ENCODE assay signal across 9 mouse cellular contexts in genomic region chr5:3782670-3783069, GRCm38 (mm10). TPM values are rescaled to one million over a fixed set of nuclear protein-coding genes. Genes with fewer than 3 reads are reported as not detected.
A peak's percentile ranks its signal among the peaks of the same experiment; 100 is the strongest.
DNase-seq lines count a peak whose midpoint lies in the region; ATAC-seq and TF ChIP-seq lines count a peak whose summit lies in the region.
"Had no signal": no experiment of that assay in that cellular context is flagged by ENCODE, and none has a peak within 500 bp of the region (broad histone marks: within the 10 kb centered on the region; RNA-seq: fewer than 3 reads in every experiment).

No protein-coding gene starts in this region.

- TF ChIP-seq RAD21 in MEL (IDR thresholded peaks at IDR 0.05; ENCODE audit: low read depth, low read length): no peak

- ATAC-seq in lung, postnatal 0 days: no peak
- ATAC-seq in inflammation-experienced regulatory T-cells, adult 6 months: peak; percentile 78

- peak; percentile 45 for TF ChIP-seq CTCF in lung, postnatal 0 days (IDR thresholded peaks at IDR 0.05)
- TF ChIP-seq CTCF in MEL (IDR thresholded peaks at IDR 0.05 in 2 of 3, conservative IDR thresholded peaks at IDR 0.05 in 1 of 3; ENCODE audit: control insufficient read depth in 1 of 3, insufficient read depth in 1 of 3, low read depth in 2 of 3, low read length in 3 of 3, poor library complexity in 1 of 3, severe bottlenecking in 1 of 3): peak; percentile 38 to 53 (median 45)

- no peak for TF ChIP-seq EP300 in lung, postnatal 0 days (IDR thresholded peaks at IDR 0.05)
- no peak for TF ChIP-seq EP300 in MEL (IDR thresholded peaks at IDR 0.05; ENCODE audit: low read depth in 1 of 2, low read length in 2 of 2)

- H3K9ac ChIP-seq in lung, postnatal 0 days (replicated peaks; ENCODE audit: low read depth): no peak overlapping the region
- H3K9ac ChIP-seq in MEL (ENCODE audit: control insufficient read depth, low read depth, low read length, poor library complexity, severe bottlenecking): no peak overlapping the region
- H3K9ac ChIP-seq: neural tube, embryonic 12.5 days had no signal

- H3K36me3 ChIP-seq in lung, postnatal 0 days (ENCODE audit: insufficient read depth, low read length): no peaks in the 10 kb centered on the region
- H3K36me3 ChIP-seq in MEL (ENCODE audit: control insufficient read depth in 1 of 2, insufficient read depth in 2 of 2, low read length in 2 of 2): peaks cover 5 to 10% of the 10 kb centered on the region in 2 experiments
- H3K36me3 ChIP-seq: neural tube, embryonic 12.5 days had no signal

- no peak overlapping the region for H3K27ac ChIP-seq in lung, postnatal 0 days (ENCODE audit: low read length)
- H3K27ac ChIP-seq in MEL (ENCODE audit: control insufficient read depth, low read depth, low read length): no peak overlapping the region
- H3K27ac ChIP-seq: neural tube, embryonic 12.5 days had no signal

- no peaks in the 10 kb centered on the region for H3K9me3 ChIP-seq in lung, postnatal 0 days (ENCODE audit: low read length)
- no peaks in the 10 kb centered on the region for H3K9me3 ChIP-seq in MEL (replicated peaks; ENCODE audit: insufficient read depth, low read length)
- H3K9me3 ChIP-seq: neural tube, embryonic 12.5 days had no signal

- no peak for DNase-seq in lung, postnatal 0 days (ENCODE audit: low spot score)
- DNase-seq in lung, postnatal 4 days: no peak
- DNase-seq in MEL (ENCODE audit: low read depth, low spot score): peak; percentile 41
- peak; percentile 43 for DNase-seq in thymus, postnatal 25 days
- DNase-seq in cerebellum, adult 11-12 months: no peak
- no peak for DNase-seq in ovary, adult 18-20 months (ENCODE audit: low spot score)
- DNase-seq: heart, postnatal 4 days had no signal

- peaks cover 30% of the 10 kb centered on the region for H3K79me2 ChIP-seq in MEL (ENCODE audit: control insufficient read depth, insufficient read depth, low read length, poor library complexity)

- H3K4me2 ChIP-seq in lung, postnatal 0 days (replicated peaks; ENCODE audit: low read depth, low read length): no peak overlapping the region
- H3K4me2 ChIP-seq: neural tube, embryonic 12.5 days had no signal

- no peaks in the 10 kb centered on the region for H3K27me3 ChIP-seq in lung, postnatal 0 days (replicated peaks; ENCODE audit: insufficient read depth, low read length)
- H3K27me3 ChIP-seq in MEL (ENCODE audit: control insufficient read depth in 1 of 2, insufficient read depth in 2 of 2, low read length in 2 of 2): no peaks in the 10 kb centered on the region
- H3K27me3 ChIP-seq: neural tube, embryonic 12.5 days had no signal

- TF ChIP-seq POLR2A in MEL (IDR thresholded peaks at IDR 0.05; ENCODE audit: control insufficient read depth in 1 of 2, insufficient read depth in 1 of 2, low read depth in 1 of 2, low read length in 2 of 2, poor library complexity in 1 of 2): no peak

- H3K4me3 ChIP-seq in lung, postnatal 0 days (ENCODE audit: low read depth, low read length): no peak overlapping the region
- H3K4me3 ChIP-seq in MEL (ENCODE audit: control insufficient read depth in 1 of 2, insufficient read depth in 1 of 2, low read depth in 2 of 2, low read length in 2 of 2): no peak overlapping the region
- H3K4me3 ChIP-seq: neural tube, embryonic 12.5 days had no signal

- H3K4me1 ChIP-seq in lung, postnatal 0 days (ENCODE audit: insufficient read depth, low read depth, low read length): no peaks in the 10 kb centered on the region
- H3K4me1 ChIP-seq in MEL (ENCODE audit: control insufficient read depth in 1 of 2, insufficient read depth in 2 of 2, low read length in 2 of 2): peaks cover 3 to 4% of the 10 kb centered on the region in 2 experiments; a peak in 3 of 4 replicates
- H3K4me1 ChIP-seq: neural tube, embryonic 12.5 days had no signal

TF ChIP-seq in MEL, 35 proteins besides CTCF, POLR2A, EP300 and RAD21:
- TF ChIP-seq ZNF384 (IDR thresholded peaks at IDR 0.05; ENCODE audit: low read depth, low read length): no peak
- TF ChIP-seq POLR2AphosphoS2 (IDR thresholded peaks at IDR 0.05; ENCODE audit: low read length): no peak
- TF ChIP-seq SIN3A (IDR thresholded peaks at IDR 0.05; ENCODE audit: low read length): no peak
- no peak for TF ChIP-seq ETS1 (IDR thresholded peaks at IDR 0.05; ENCODE audit: low read depth, low read length)
- no peak for TF ChIP-seq ZKSCAN1 (IDR thresholded peaks at IDR 0.05; ENCODE audit: low read depth, low read length)
- TF ChIP-seq CHD1 (IDR thresholded peaks at IDR 0.05; ENCODE audit: low read depth, low read length): no peak
- TF ChIP-seq ZC3H11A (IDR thresholded peaks at IDR 0.05; ENCODE audit: low read depth, low read length): 0 out of 2 replicates have a peak, but pooled peaks have one; percentile 4
- TF ChIP-seq HCFC1 (IDR thresholded peaks at IDR 0.05; ENCODE audit: low read depth, low read length): no peak
- no peak for TF ChIP-seq TBP (IDR thresholded peaks at IDR 0.05; ENCODE audit: low read depth, low read length)
- TF ChIP-seq SMC3 (IDR thresholded peaks at IDR 0.05; ENCODE audit: low read depth, low read length): peak; percentile 35
- no peak for TF ChIP-seq NELFE (IDR thresholded peaks at IDR 0.05; ENCODE audit: low read depth, low read length)
- no peak for TF ChIP-seq E2F4 (IDR thresholded peaks at IDR 0.05; ENCODE audit: borderline replicate concordance, low read depth, low read length)
- no peak for TF ChIP-seq CHD2 (IDR thresholded peaks at IDR 0.05; ENCODE audit: low read length)
- TF ChIP-seq USF2 (IDR thresholded peaks at IDR 0.05; ENCODE audit: borderline replicate concordance in 1 of 2, insufficient read depth in 1 of 2, low read depth in 1 of 2, low read length in 2 of 2): no peak
- no peak for TF ChIP-seq JUND (IDR thresholded peaks at IDR 0.05; ENCODE audit: low read depth, low read length)
- TF ChIP-seq TAL1 (IDR thresholded peaks at IDR 0.05; ENCODE audit: low read length): no peak
- no peak for TF ChIP-seq GABPA (IDR thresholded peaks at IDR 0.05; ENCODE audit: low read depth, low read length)
- TF ChIP-seq NRF1 (IDR thresholded peaks at IDR 0.05; ENCODE audit: insufficient read depth, low read depth, low read length, poor library complexity, severe bottlenecking): no peak

RNA-seq across cellular contexts. Expression of gene Ankib1, which starts 20.1 kb away (rescaled TPM):
- polyA plus RNA-seq in lung, postnatal 0 days (2015; fragmentation: Nextera tagmentation; extraction: Ambion mirVana): 6.8 and 7.5 TPM in 2 replicates
- 16.5 and 19.5 TPM in 2 replicates for total RNA-seq in MEL (2012; rRNA removed)
- 10 to 100 TPM in 1 of 2 experiments, not detected in 1; 14.5 TPM for polyA plus RNA-seq in MEL (2012; ENCODE audit: insufficient read depth in 1 of 2, insufficient read length in 2 of 2, low read depth in 1 of 2, low replicate concordance in 2 of 2, missing spikeins in 1 of 2)
- 10 to 100 TPM; 17.5 to 19.5 (median 18.8) TPM for polyA plus RNA-seq in inflammation-experienced regulatory T-cells, adult 6 months (2017; shearing (Covaris generic))

RNA-seq across cellular contexts. Expression of gene Krit1, which starts 20.3 kb away (rescaled TPM):
- 30.8 and 33.7 TPM in 2 replicates for polyA plus RNA-seq in lung, postnatal 0 days (2015; fragmentation: Nextera tagmentation; extraction: Ambion mirVana)
- 20.6 and 25.6 TPM in 2 replicates for total RNA-seq in MEL (2012; rRNA removed)
- polyA plus RNA-seq in MEL (2012; ENCODE audit: insufficient read depth in 1 of 2, insufficient read length in 2 of 2, low read depth in 1 of 2, low replicate concordance in 2 of 2, missing spikeins in 1 of 2): 100 to 1,000 TPM in 1 of 2 experiments, 10 to 100 TPM in 1; 28.0 to 125 TPM
- polyA plus RNA-seq in inflammation-experienced regulatory T-cells, adult 6 months (2017; shearing (Covaris generic)): 100 to 1,000 TPM; 104 to 131 (median 120) TPM

Comparison
In these comparisons a context has a peak if more than half of its experiments do, and no peak if none do; other contexts are left out.
1. DNase-seq: peak in MEL (single experiment) and thymus, postnatal 25 days (single experiment); none in lung, postnatal 0 days (single experiment), lung, postnatal 4 days (0 of 2), cerebellum, adult 11-12 months (single experiment) and ovary, adult 18-20 months (single experiment).